Mouse (Mus musculus): ENCODE results near the gene Mob2.

Mob2 gene

GRCm38 (mm10) chr7:142025196-142025595, 35.7 kb downstream of the Mob2 start:
- no peak for DNase-seq (ENCODE audit: extremely low spot score)

GRCm38 (mm10) chr7:142020827-142021226, 40.0 kb downstream of the Mob2 start:
- no peak for DNase-seq (ENCODE audit: extremely low spot score)

GRCm38 (mm10) chr7:142019699-142020098, 41.2 kb downstream of the Mob2 start:
- no peak for DNase-seq (ENCODE audit: extremely low spot score)

- peak; percentile 41 for DNase-seq (ENCODE audit: extremely low spot score)
Measured at GRCm38 (mm10) chr7:142016562-142016961, 44.3 kb downstream of the Mob2 start.

GRCm38 (mm10) chr7:142001597-142002340, 59.1 kb downstream of the Mob2 start:
- DNase-seq (ENCODE audit: extremely low spot score) = no peak

- no peak for DNase-seq (ENCODE audit: extremely low spot score)
Measured at GRCm38 (mm10) chr7:142000661-142001060, 60.2 kb downstream of the Mob2 start.

GRCm38 (mm10) chr7:141994121-141994520, 66.7 kb downstream of the Mob2 start:
- no peak for DNase-seq (ENCODE audit: extremely low spot score)

- no peak for DNase-seq (ENCODE audit: extremely low spot score)
Measured at GRCm38 (mm10) chr7:141991183-141991582, 69.7 kb downstream of the Mob2 start.

- DNase-seq (ENCODE audit: extremely low spot score) = no peak
Measured at GRCm38 (mm10) chr7:141988314-141988806, 72.5 kb downstream of the Mob2 start.

- DNase-seq (ENCODE audit: extremely low spot score) = no peak
Measured at GRCm38 (mm10) chr7:141981237-141981636, 79.6 kb downstream of the Mob2 start.

- DNase-seq (ENCODE audit: extremely low spot score) = no peak
Measured at GRCm38 (mm10) chr7:141979247-141979646, 81.6 kb downstream of the Mob2 start.

GRCm38 (mm10) chr7:141978003-141978402, 82.9 kb downstream of the Mob2 start:
- DNase-seq (ENCODE audit: extremely low spot score) = no peak

- DNase-seq (ENCODE audit: extremely low spot score) = peak; percentile 65
Measured at GRCm38 (mm10) chr7:141972831-141973619, 87.8 kb downstream of the Mob2 start.

GRCm38 (mm10) chr7:141966281-141966680, 94.6 kb downstream of the Mob2 start:
- DNase-seq (ENCODE audit: extremely low spot score) = no peak

- no peak for DNase-seq (ENCODE audit: extremely low spot score)
Measured at GRCm38 (mm10) chr7:141962521-141962920, 98.3 kb downstream of the Mob2 start.

- DNase-seq (ENCODE audit: extremely low spot score) = no peak
Measured at GRCm38 (mm10) chr7:141961491-141961890, 99.4 kb downstream of the Mob2 start.

- no peak for DNase-seq (ENCODE audit: extremely low spot score)
Measured at GRCm38 (mm10) chr7:141960926-141961325, 99.9 kb downstream of the Mob2 start.

- no peak for DNase-seq (ENCODE audit: extremely low spot score)
Measured at GRCm38 (mm10) chr7:141959133-141959532, 101.7 kb downstream of the Mob2 start.
